Mouse (Mus musculus): ENCODE results near the gene Stab1. TPM values are rescaled to one million over a fixed set of nuclear protein-coding genes. Genes with fewer than 3 reads are reported as not detected.

Stab1 gene
- total RNA-seq, 1 experiment = 2.0 TPM

DNA sequence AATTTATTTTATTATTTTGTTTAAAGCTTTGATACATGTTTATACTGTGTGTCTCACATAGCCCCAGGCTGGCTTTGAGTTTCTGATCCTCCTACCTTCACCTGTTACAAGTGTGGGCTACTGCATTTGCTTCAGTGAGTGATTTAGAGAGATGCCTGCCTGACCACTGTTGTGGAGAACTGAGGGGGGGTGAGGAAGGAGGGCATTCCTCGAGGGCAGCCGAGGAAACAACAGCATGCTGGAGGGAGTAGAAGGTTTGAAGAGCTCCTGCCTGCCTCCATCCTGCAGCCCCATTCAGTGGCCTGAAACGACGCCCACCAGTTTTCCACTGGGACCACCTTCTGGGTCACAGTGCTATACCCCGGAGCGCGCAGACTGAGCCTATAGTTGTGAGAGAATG is 3.0 kb downstream of the Stab1 start:
- in situ Hi-C loops (cut with MboI; ENCODE audit: low sequenced_read_pairs in 2 of 2, unreplicated experiment in 2 of 2) = no loop called here

DNA sequence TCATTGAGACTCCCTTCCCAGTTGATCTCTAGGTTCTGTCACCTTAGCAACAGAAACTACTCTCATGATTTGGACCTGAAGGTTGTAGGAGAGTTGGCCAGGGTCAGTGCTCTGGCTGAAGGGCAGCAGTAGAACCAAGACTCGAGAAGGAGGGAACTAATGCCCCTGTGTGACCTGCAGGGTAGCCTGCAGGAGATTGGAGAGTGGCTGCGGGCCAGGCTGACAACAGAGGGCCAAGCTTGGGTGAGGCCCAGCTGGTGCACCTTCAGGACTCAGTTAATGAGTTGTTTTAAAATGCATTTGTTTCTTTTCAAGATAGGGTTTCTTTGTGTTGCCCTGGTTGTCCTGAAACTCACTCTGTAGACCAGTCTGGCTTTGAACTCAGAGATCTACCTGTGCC is 3.4 kb downstream of the Stab1 start:
- Histone ChIP-seq H3K36me3 (ENCODE audit: control insufficient read depth, insufficient read depth, low read length, poor library complexity, severe bottlenecking) (no peaks in the 10 kb centered on the region), H3K9ac (ENCODE audit: insufficient read depth, low read depth, low read length, poor library complexity, severe bottlenecking) (no peak overlapping the region), H3K4me1 (ENCODE audit: control insufficient read depth in 2 of 2, insufficient read depth in 2 of 2, low read length in 2 of 2, poor library complexity in 1 of 2) (peaks cover 0 to 10% of the 10 kb centered on the region in 2 experiments; a peak in 1 of 4 replicates), H3K4me3 (ENCODE audit: insufficient read depth in 1 of 2, low read depth in 1 of 2, low read length in 2 of 2, poor library complexity in 1 of 2, severe bottlenecking in 1 of 2) (no peak overlapping the region), H3K27ac (ENCODE audit: insufficient read depth, low read depth, low read length, poor library complexity, severe bottlenecking) (no peak overlapping the region), H3K9me3 (ENCODE audit: control insufficient read depth, insufficient read depth, low read depth, low read length) (no peaks in the 10 kb centered on the region)
- TF ChIP-seq MAFK (IDR thresholded peaks at IDR 0.05; ENCODE audit: insufficient read depth, low read depth, low read length) (no peak), HCFC1 (IDR thresholded peaks at IDR 0.05; ENCODE audit: borderline replicate concordance, insufficient read depth, low read length) (no peak), CHD2 (IDR thresholded peaks at IDR 0.05; ENCODE audit: low read depth, low read length) (no peak)
- no peak for DNase-seq (ENCODE audit: low read depth, low spot score)
- in situ Hi-C loops (cut with MboI; ENCODE audit: low sequenced_read_pairs in 2 of 2, unreplicated experiment in 2 of 2) = no loop called here

More for the DNA sequence above, 3.0 kb downstream of the Stab1 start:
- no peak for TF ChIP-seq CHD2 (IDR thresholded peaks at IDR 0.05; ENCODE audit: low read depth, low read length)
- TF ChIP-seq ZNF384 (IDR thresholded peaks at IDR 0.05; ENCODE audit: low read depth, low read length) = no peak
- TF ChIP-seq MAFK (IDR thresholded peaks at IDR 0.05; ENCODE audit: insufficient read depth, low read depth, low read length) = no peak
- no peak for TF ChIP-seq ZC3H11A (IDR thresholded peaks at IDR 0.05; ENCODE audit: borderline replicate concordance, low read depth, low read length)
- TF ChIP-seq HCFC1 (IDR thresholded peaks at IDR 0.05; ENCODE audit: borderline replicate concordance, insufficient read depth, low read length) = no peak
- Histone ChIP-seq H3K4me3 (ENCODE audit: insufficient read depth in 1 of 2, low read depth in 1 of 2, low read length in 2 of 2, poor library complexity in 1 of 2, severe bottlenecking in 1 of 2) (no peak overlapping the region), H3K4me1 (ENCODE audit: control insufficient read depth in 2 of 2, insufficient read depth in 2 of 2, low read length in 2 of 2, poor library complexity in 1 of 2) (peaks cover 0 to 10% of the 10 kb centered on the region in 2 experiments; a peak in 1 of 4 replicates), H3K36me3 (ENCODE audit: control insufficient read depth, insufficient read depth, low read length, poor library complexity, severe bottlenecking) (no peaks in the 10 kb centered on the region), H3K9ac (ENCODE audit: insufficient read depth, low read depth, low read length, poor library complexity, severe bottlenecking) (no peak overlapping the region), H3K27ac (ENCODE audit: insufficient read depth, low read depth, low read length, poor library complexity, severe bottlenecking) (no peak overlapping the region), H3K9me3 (ENCODE audit: control insufficient read depth, insufficient read depth, low read depth, low read length) (no peaks in the 10 kb centered on the region)
- no peak for DNase-seq (ENCODE audit: low read depth, low spot score)

DNA sequence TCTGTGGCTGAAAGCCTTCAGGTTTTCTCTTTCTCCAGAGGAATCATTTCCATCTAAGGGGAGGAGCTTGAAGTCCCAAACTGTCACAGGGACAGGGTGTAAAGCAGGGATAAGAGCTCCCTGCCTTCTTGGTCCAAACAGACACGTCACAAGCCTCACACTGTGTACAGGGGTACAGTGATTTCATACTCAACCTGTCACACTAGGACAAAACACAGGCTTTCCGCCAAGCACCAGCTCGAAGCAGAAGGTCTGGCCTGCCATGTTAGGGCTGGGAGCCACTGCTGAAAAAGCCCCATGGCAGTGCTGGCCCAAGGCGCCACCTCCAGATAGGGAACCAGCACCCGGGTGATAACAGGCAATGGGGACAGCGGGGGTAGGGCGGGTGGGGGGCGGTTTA is 4.4 kb downstream of the Stab1 start:
- in situ Hi-C loops (cut with MboI; ENCODE audit: low sequenced_read_pairs in 2 of 2, unreplicated experiment in 2 of 2) = no loop called here
- Histone ChIP-seq H3K36me3 (ENCODE audit: control insufficient read depth, insufficient read depth, low read length, poor library complexity, severe bottlenecking) (no peaks in the 10 kb centered on the region), H3K4me3 (ENCODE audit: insufficient read depth in 1 of 2, low read depth in 1 of 2, low read length in 2 of 2, poor library complexity in 1 of 2, severe bottlenecking in 1 of 2) (peak overlapping the region in 1 of 2 experiments; percentile 26; a peak in 1 of 4 replicates), H3K4me1 (ENCODE audit: control insufficient read depth in 2 of 2, insufficient read depth in 2 of 2, low read length in 2 of 2, poor library complexity in 1 of 2) (peaks cover 0 to 10% of the 10 kb centered on the region in 2 experiments; a peak in 1 of 4 replicates), H3K9me3 (ENCODE audit: control insufficient read depth, insufficient read depth, low read depth, low read length) (no peaks in the 10 kb centered on the region), H3K9ac (ENCODE audit: insufficient read depth, low read depth, low read length, poor library complexity, severe bottlenecking) (no peak overlapping the region), H3K27ac (ENCODE audit: insufficient read depth, low read depth, low read length, poor library complexity, severe bottlenecking) (no peak overlapping the region)
- TF ChIP-seq HCFC1 (IDR thresholded peaks at IDR 0.05; ENCODE audit: borderline replicate concordance, insufficient read depth, low read length) = no peak
- no peak for TF ChIP-seq MAFK (IDR thresholded peaks at IDR 0.05; ENCODE audit: insufficient read depth, low read depth, low read length)
- TF ChIP-seq ZNF384 (IDR thresholded peaks at IDR 0.05; ENCODE audit: low read depth, low read length) = no peak
- TF ChIP-seq ZC3H11A (IDR thresholded peaks at IDR 0.05; ENCODE audit: borderline replicate concordance, low read depth, low read length) = no peak
- TF ChIP-seq CHD2 (IDR thresholded peaks at IDR 0.05; ENCODE audit: low read depth, low read length) = no peak
- DNase-seq (ENCODE audit: low read depth, low spot score) = no peak

DNA sequence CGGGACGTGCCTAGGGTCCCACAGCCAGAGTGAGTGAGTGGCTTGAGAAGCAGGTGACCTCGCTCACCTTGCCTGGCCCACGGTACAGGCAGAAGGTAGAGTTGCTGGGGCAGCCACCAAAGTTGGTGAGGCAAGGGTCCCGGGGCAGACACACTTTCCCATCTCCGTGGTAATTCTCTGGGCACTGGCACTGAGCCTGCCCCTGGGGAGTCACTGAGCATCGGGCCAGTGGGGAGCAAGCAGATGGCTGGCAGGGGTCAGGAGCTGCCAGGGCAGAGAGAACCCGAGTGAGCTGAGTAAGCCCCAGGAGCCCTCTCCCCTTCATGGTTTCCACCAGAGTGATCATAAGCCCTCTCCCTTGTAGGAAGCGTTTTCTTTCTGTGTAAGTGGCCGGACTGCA is 6.8 kb downstream of the Stab1 start:
- TF ChIP-seq HCFC1 (IDR thresholded peaks at IDR 0.05; ENCODE audit: borderline replicate concordance, insufficient read depth, low read length) (no peak), ZC3H11A (IDR thresholded peaks at IDR 0.05; ENCODE audit: borderline replicate concordance, low read depth, low read length) (no peak), CHD2 (IDR thresholded peaks at IDR 0.05; ENCODE audit: low read depth, low read length) (no peak), ZNF384 (IDR thresholded peaks at IDR 0.05; ENCODE audit: low read depth, low read length) (no peak)
- no peak for DNase-seq (ENCODE audit: low read depth, low spot score)
- Histone ChIP-seq H3K36me3 (ENCODE audit: control insufficient read depth, insufficient read depth, low read length, poor library complexity, severe bottlenecking) (no peaks in the 10 kb centered on the region), H3K9me3 (ENCODE audit: control insufficient read depth, insufficient read depth, low read depth, low read length) (no peaks in the 10 kb centered on the region), H3K9ac (ENCODE audit: insufficient read depth, low read depth, low read length, poor library complexity, severe bottlenecking) (no peak overlapping the region), H3K27ac (ENCODE audit: insufficient read depth, low read depth, low read length, poor library complexity, severe bottlenecking) (no peak overlapping the region), H3K4me1 (ENCODE audit: control insufficient read depth in 2 of 2, insufficient read depth in 2 of 2, low read length in 2 of 2, poor library complexity in 1 of 2) (peaks cover 0 to 10% of the 10 kb centered on the region in 2 experiments; a peak in 1 of 4 replicates), H3K4me3 (ENCODE audit: insufficient read depth in 1 of 2, low read depth in 1 of 2, low read length in 2 of 2, poor library complexity in 1 of 2, severe bottlenecking in 1 of 2) (no peak overlapping the region)
- in situ Hi-C loops (cut with MboI; ENCODE audit: low sequenced_read_pairs in 2 of 2, unreplicated experiment in 2 of 2) = no loop called here

DNA sequence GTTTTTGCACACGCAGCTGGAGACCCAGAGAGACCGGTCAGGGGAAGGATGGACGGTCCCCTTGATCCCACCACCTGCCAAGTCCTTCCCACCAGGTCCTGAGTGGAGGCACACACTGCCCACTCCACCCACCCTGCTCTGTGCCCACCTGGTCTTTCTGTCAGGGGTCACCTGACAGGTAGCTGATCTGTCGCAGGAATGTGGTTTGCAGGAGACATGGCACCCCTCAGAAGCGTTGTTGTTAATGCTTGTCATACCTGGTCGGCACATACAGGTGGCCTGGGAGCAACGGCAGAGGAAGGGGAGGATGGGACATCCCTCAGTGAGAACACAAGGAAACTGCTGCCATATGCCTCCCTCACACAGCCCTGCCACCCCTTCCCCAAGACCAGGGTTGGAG is 7.2 kb downstream of the Stab1 start:
- no peak overlapping the region for H3K27ac ChIP-seq (ENCODE audit: insufficient read depth, low read depth, low read length, poor library complexity, severe bottlenecking)
- no peak for DNase-seq (ENCODE audit: low read depth, low spot score)
- no peaks in the 10 kb centered on the region for H3K36me3 ChIP-seq (ENCODE audit: control insufficient read depth, insufficient read depth, low read length, poor library complexity, severe bottlenecking)
- H3K4me1 ChIP-seq (ENCODE audit: control insufficient read depth in 2 of 2, insufficient read depth in 2 of 2, low read length in 2 of 2, poor library complexity in 1 of 2) = peaks cover 0 to 8% of the 10 kb centered on the region in 2 experiments; a peak in 1 of 4 replicates
- no peaks in the 10 kb centered on the region for H3K9me3 ChIP-seq (ENCODE audit: control insufficient read depth, insufficient read depth, low read depth, low read length)
- no peak for TF ChIP-seq CHD2 (IDR thresholded peaks at IDR 0.05; ENCODE audit: low read depth, low read length)
- TF ChIP-seq MAFK (IDR thresholded peaks at IDR 0.05; ENCODE audit: insufficient read depth, low read depth, low read length) = no peak
- no peak for TF ChIP-seq ZC3H11A (IDR thresholded peaks at IDR 0.05; ENCODE audit: borderline replicate concordance, low read depth, low read length)
- no peak for TF ChIP-seq ZNF384 (IDR thresholded peaks at IDR 0.05; ENCODE audit: low read depth, low read length)
- TF ChIP-seq HCFC1 (IDR thresholded peaks at IDR 0.05; ENCODE audit: borderline replicate concordance, insufficient read depth, low read length) = no peak
- H3K4me3 ChIP-seq (ENCODE audit: insufficient read depth in 1 of 2, low read depth in 1 of 2, low read length in 2 of 2, poor library complexity in 1 of 2, severe bottlenecking in 1 of 2) = no peak overlapping the region
- H3K9ac ChIP-seq (ENCODE audit: insufficient read depth, low read depth, low read length, poor library complexity, severe bottlenecking) = no peak overlapping the region
- in situ Hi-C loops (cut with MboI; ENCODE audit: low sequenced_read_pairs in 2 of 2, unreplicated experiment in 2 of 2) = no loop called here

Data from ES-E14 (cell line).